Mouse (Mus musculus) c-Kit-positive CD71-positive TER-119-negative erythroid progenitor cells, embryonic 14.5 days (primary cell): ENCODE data around the gene Frmd4a.
"Not testable (repeated sequence)": the region's sequence is repeated elsewhere in the genome, so short reads cannot be mapped to it uniquely, and the experiment has no call there.

Experiments
- DNase-seq: peaks from one replicate; pipeline ENCODE4 v3.0.0-alpha.2; 2013; ENCODE audit warnings: low read depth

Gene Frmd4a

GRCm38 (mm10) chr2:4556188-4556587, 538.7 kb downstream of the Frmd4a start:
- no peak for DNase-seq

DNA sequence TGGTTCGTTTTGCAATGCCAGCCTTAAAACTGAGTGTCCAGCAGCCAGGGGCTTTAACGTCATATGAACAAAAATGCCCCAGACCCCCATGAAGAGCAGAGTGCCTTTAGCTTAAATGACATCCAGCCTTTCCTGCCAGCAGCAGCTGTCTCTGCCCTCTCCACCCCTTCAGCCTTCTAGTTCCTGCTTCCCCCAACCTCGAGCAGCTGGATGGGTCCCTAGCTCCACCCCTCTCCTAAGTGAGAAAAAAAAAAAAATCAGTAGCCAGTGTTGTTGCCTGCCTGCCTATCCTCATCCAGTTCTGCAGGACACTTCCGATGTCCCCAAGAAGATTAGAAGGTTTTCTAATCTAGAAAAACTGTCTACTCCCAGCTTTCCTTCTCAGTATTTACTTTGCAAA, 539.5 kb downstream of the Frmd4a start:
- DNase-seq = no peak

DNA sequence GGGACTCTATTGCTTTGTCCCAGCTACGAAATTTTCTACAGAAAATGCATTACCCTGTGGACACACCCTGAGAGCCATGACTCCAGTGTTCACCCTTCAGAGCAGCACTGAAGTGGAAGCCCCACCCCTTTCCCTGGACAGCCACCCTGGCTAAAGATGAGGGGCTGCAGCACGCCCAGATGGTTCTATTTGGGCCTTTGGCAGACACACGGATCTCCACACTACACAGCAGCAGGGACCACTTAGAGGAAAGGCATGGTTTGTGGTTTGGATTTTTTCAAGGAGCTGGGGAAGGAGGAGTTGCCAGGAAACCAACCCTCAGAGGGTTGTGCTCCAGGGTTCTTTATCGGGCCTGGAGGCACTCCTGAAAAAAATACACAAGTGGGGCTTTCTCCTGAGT, 539.9 kb downstream of the Frmd4a start:
- DNase-seq = no peak

DNA sequence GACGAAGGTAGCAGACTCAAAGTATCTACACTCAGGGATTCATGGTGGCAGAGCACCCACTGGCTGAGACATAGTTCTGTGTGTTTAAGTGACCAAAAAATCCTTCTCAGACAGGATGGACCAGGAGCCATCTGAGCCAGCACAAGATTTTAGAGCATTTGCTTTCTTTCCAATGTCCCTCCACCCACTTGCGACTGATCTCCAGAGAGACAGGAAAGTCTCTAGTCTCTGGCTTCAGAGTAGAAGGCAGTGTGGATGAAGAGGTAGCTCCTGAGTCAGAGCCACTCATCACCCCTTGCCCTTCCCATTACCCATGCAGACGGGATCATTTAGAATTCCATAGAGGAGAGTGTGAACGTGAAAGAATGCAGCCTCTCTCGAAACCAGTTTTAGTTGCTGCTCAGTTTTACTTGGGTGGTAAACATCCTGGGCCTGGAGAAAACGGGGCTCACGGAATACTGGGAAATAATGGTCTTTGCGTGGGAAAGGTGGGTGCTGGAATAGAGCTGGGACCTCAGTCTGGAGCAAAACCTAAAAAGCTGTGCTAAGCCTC, 541.2 kb downstream of the Frmd4a start:
- DNase-seq = no peak

GRCm38 (mm10) chr2:4559211-4559882, 541.8 kb downstream of the Frmd4a start:
- peak; percentile 71 for DNase-seq

GRCm38 (mm10) chr2:4559883-4560247, 542.3 kb downstream of the Frmd4a start:
- peak; percentile 65 for DNase-seq

DNA sequence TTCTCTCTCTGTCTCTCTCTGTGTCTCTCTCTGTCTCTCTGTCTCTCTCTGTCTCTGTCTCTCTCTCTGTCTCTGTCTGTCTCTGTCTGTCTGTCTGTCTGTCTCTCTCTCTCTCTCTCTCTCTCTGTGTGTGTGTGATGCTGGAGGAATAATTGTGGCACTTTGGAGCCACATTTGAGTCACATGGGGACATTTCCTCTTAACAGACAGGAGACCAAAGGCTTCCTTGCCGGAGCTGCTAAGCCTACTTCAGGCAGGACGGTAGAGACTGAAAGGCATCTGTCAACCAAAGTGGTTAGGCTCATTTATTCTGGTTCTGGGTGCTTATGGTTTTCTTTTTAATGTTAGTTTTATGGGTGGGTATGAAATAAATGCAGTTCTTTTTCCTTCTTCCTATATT, 543.0 kb downstream of the Frmd4a start:
- DNase-seq = not testable (repeated sequence)

GRCm38 (mm10) chr2:4561196-4561595, 543.7 kb downstream of the Frmd4a start:
- DNase-seq = peak; percentile 88

DNA sequence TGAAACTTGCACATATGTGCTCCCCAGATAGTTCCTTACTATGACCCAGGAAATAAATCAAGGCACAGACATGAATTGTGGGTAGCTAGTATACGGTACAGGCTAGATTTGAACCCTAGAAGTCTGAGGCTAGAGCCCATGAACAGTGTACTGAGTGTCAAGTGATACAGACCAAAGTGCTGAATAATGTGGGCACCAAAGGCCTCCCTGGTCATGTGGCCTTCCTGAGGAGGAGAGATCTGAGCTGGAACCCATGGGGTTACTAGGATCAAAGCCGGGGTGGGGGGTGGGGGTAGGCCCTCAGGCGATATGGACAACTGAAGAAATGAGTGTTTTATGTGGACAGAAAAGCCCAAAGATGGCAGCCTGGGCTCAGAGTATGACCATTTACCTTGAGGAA, 544.9 kb downstream of the Frmd4a start:
- no peak for DNase-seq

GRCm38 (mm10) chr2:4562826-4563225, 545.3 kb downstream of the Frmd4a start:
- DNase-seq = no peak

GRCm38 (mm10) chr2:4563322-4563721, 545.8 kb downstream of the Frmd4a start:
- no peak for DNase-seq

DNA sequence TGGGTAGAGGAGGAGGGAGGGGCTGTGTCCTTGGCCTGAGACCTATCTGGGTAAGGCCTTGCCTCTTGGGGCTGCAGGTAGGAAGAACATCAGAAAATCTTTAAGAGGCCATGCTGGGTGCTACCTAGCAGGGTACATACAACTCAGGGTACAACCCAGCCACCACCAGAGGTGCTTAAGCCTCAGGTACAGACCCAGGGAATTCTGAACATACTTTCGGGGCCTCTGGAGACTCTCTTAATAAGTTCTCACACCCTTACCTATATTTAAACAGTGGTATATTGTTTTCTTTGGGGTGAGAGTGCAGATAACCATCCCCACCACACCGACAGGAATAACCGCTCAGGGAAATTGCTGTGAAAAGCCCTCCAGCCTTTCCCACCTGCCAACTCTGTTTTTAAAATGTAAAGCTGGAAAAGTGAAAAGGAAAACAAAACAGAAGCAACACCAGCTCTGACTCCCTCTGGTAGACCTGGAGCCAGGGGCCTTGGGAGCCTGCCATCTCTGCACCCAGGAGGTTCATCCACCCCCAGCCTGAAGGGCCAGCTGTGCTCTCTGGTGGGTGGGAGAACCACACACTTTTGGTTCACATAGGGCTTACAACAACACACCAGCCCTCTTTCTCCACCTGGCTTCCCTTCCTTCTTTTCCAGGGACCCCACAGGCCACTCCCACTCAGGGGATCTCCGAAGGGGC, 548.9 kb downstream of the Frmd4a start:
- DNase-seq = no peak

- DNase-seq = no peak
Observed at GRCm38 (mm10) chr2:4566956-4567680, 549.6 kb downstream of the Frmd4a start.

DNA sequence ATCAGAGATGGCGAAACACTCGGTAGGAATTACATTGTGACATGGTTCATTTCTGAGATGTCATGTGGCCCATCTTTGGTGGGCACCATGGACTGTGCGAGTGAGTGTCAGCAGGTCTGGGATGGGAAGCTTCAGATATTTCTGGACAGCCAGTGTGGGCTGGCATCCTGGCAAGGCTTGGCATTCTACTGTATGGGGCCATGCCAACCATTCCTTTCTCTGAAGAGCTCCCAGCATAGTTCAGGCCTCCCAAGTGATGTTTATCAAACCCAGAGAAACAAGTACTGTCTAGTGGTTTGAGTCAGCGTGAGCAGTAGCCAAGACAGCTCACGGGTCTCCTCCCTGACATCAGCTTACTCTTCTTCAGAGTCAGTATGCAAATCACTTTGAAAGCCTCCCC, 551.5 kb downstream of the Frmd4a start:
- DNase-seq = no peak

- no peak for DNase-seq
Observed at GRCm38 (mm10) chr2:4570186-4570861, 552.8 kb downstream of the Frmd4a start.

DNA sequence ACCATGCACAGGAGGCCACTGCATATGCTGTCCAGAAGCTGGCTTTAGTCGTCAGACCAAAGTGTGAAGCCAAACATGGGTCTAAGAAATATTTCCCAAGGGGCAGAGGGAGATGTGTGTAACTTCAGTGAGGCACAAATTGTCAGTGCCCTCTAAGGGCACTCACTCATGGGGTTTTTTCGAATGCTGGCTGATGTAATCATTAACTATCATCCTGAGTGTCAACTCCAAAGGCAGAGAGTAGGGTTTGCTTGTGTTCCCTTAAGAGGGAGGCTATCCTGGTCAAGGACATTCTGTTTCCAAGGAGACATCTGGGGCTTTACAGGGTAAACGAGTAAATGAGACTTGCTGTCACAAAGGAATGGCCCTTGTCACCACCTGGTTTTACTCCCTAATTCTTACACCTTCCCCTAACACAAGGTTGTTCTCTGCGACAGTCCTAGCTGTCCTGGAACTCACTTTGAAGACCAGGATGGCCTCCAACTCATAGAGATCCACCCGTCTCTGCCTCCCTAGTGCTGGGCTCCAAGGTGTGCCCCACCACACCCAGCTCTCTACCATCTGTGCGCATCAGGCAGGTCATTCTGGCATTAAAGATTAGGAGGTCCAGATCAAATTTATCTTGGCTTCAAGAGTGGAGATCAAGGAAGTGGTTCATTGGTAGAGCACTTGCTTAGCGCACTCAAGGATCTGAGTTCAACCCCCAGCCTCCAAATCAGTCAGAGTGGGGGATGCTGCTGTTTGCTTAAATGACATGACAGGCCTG, 555.2 kb downstream of the Frmd4a start:
- no peak for DNase-seq

GRCm38 (mm10) chr2:4573386-4573785, 555.9 kb downstream of the Frmd4a start:
- DNase-seq = no peak

GRCm38 (mm10) chr2:4574251-4574650, 556.7 kb downstream of the Frmd4a start:
- no peak for DNase-seq

DNA sequence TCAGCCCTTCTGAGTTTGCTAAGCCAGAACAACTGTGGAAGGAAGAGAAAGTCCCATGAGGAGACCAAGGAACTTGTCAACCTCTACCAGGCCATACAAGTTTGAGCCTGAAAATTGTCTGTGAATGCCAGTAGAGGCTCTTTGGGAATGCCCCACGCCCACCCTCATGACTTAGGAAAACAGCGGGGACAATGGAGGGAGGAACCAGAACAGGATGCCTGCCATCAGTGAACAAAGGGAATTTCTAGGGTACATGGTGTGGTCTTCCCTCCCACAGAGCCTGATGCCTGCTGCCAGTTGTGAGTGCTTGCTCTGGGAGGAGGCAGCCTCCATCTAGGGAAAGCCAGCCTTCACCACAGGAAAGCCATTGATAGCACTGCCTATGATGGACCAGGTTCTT, 557.6 kb downstream of the Frmd4a start:
- no peak for DNase-seq

- no peak for DNase-seq
Observed at GRCm38 (mm10) chr2:4575975-4576374, 558.5 kb downstream of the Frmd4a start.

DNA sequence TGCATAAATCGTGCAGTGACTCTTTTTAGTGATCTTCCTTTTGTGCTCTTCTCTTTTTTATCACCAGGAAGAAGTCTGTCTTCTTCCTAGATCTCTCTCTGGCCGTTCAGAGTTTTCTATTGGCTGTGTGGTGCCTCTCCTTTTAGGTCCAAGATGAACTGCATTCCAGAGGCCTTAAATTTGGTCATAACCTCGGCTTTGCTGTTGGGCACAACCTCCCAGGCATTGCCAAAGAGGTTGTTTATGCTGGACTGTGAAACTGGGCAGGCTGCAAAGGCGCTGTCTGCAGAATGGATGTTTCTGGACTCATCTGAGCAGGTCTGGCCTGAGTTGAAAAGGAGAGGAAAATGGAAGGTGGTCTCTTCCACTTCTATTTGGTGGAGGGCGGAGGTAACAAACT, 560.8 kb downstream of the Frmd4a start:
- DNase-seq = no peak
